In genomic region chr4:137989426-137989825, GRCm38 (mm10) we compare ENCODE assay signal across 30 mouse cellular contexts. TPM values are rescaled to one million over a fixed set of nuclear protein-coding genes. Genes with fewer than 3 reads are reported as not detected.
DNase-seq lines count a peak whose midpoint lies in the region; ATAC-seq and TF ChIP-seq lines count a peak whose summit lies in the region.
"Had no signal": no experiment of that assay in that cellular context is flagged by ENCODE, and none has a peak within 500 bp of the region (broad histone marks: within the 10 kb centered on the region; RNA-seq: fewer than 3 reads in every experiment).

No protein-coding gene starts in this region.

- 86% methylated on average over 5 of the region's 5 CpGs for WGBS in forebrain, embryonic 14.5 days

- H3K27ac ChIP-seq in forebrain, embryonic 14.5 days (ENCODE audit: low read depth, low read length): no peak overlapping the region
- H3K27ac ChIP-seq: hindbrain, embryonic 10.5 days; hindbrain, embryonic 15.5 days; layer of hippocampus, adult 2 months; liver, embryonic 14.5 days; macrophage; midbrain, embryonic 13.5 days had no signal

- peak; percentile 37 to 60 for DNase-seq in adrenal gland, postnatal 36 days
- no peak for DNase-seq in adrenal gland, postnatal 4 days (ENCODE audit: low spot score in 2 of 2)
- peak; percentile 42 for DNase-seq in 3134 (ENCODE audit: extremely low read depth, insufficient read length, low spot score)
- DNase-seq in brain, adult 2 months (ENCODE audit: low read depth, low spot score): peak; percentile 42
- DNase-seq in spleen, postnatal 14 days (ENCODE audit: low spot score in 2 of 2): no peak
- no peak for DNase-seq in right cerebral cortex, postnatal 36 days (ENCODE audit: low spot score in 2 of 2)
- DNase-seq in forebrain, embryonic 14.5 days (ENCODE audit: low spot score): no peak
- DNase-seq: cerebellum, adult 11-12 months; cerebellum, adult 9-11 months; embryo, embryonic 11 days; gastrocnemius, postnatal 10 days; heart, postnatal 14 days; kidney, adult 18-20 months; kidney, postnatal 36 days; left cerebral cortex, postnatal 4 days; liver; lung, adult 2 months; lung, postnatal 10 days; thymus, postnatal 4 days had no signal

- ATAC-seq in forebrain, embryonic 14.5 days: no peak
- ATAC-seq: activated CD4-positive, CD25-positive, alpha-beta regulatory T cell, adult 4 months; forebrain, embryonic 16.5 days; inflammation-experienced regulatory T-cells, adult 6 months; midbrain, embryonic 13.5 days had no signal

- no peak overlapping the region for H3K4me3 ChIP-seq in C2C12 (ENCODE audit: insufficient read depth, poor library complexity, severe bottlenecking)
- H3K4me3 ChIP-seq in forebrain, embryonic 14.5 days (ENCODE audit: low read depth, low read length): no peak overlapping the region
- H3K4me3 ChIP-seq: hindbrain, embryonic 10.5 days; hindbrain, embryonic 15.5 days; layer of hippocampus, adult 2 months; midbrain, embryonic 13.5 days had no signal

- H3K36me3 ChIP-seq in C2C12 (ENCODE audit: control insufficient read depth, insufficient read depth): no peaks in the 10 kb centered on the region
- no peaks in the 10 kb centered on the region for H3K36me3 ChIP-seq in forebrain, embryonic 14.5 days (ENCODE audit: control insufficient read depth, insufficient read depth, low read length)
- H3K36me3 ChIP-seq: G1E; hindbrain, embryonic 10.5 days; hindbrain, embryonic 15.5 days; midbrain, embryonic 13.5 days had no signal

- no peaks in the 10 kb centered on the region for H3K27me3 ChIP-seq in C2C12 (ENCODE audit: control insufficient read depth, insufficient read depth, insufficient read length)
- H3K27me3 ChIP-seq in forebrain, embryonic 14.5 days (replicated peaks; ENCODE audit: control insufficient read depth, insufficient read depth, low read length): no peaks in the 10 kb centered on the region
- H3K27me3 ChIP-seq: hindbrain, embryonic 15.5 days; midbrain, embryonic 13.5 days had no signal

- no peak overlapping the region for H3ac ChIP-seq in C2C12 (ENCODE audit: control insufficient read depth, insufficient read length, low read depth)

- H3K79me3 ChIP-seq in C2C12 (ENCODE audit: low read depth): peaks cover 5% of the 10 kb centered on the region

- no peak overlapping the region for H3K4me2 ChIP-seq in forebrain, embryonic 14.5 days (ENCODE audit: low read length)
- H3K4me2 ChIP-seq: hindbrain, embryonic 15.5 days; midbrain, embryonic 13.5 days had no signal

- H3K9ac ChIP-seq in forebrain, embryonic 14.5 days (ENCODE audit: low read length): no peak overlapping the region
- H3K9ac ChIP-seq: hindbrain, embryonic 15.5 days; liver, embryonic 14.5 days; midbrain, embryonic 13.5 days had no signal

- TF ChIP-seq CTCF in C2C12 (IDR thresholded peaks at IDR 0.05; ENCODE audit: control insufficient read depth, insufficient read depth, insufficient read length): no peak

- peaks cover 5% of the 10 kb centered on the region; the same call in 1 of the 2 replicates for H3K4me1 ChIP-seq in forebrain, embryonic 14.5 days (ENCODE audit: control insufficient read depth, insufficient read depth, low read length)

- no peaks in the 10 kb centered on the region for H3K9me3 ChIP-seq in forebrain, embryonic 14.5 days (replicated peaks; ENCODE audit: control insufficient read depth, low read length)
- H3K9me3 ChIP-seq: hindbrain, embryonic 10.5 days; hindbrain, embryonic 15.5 days; midbrain, embryonic 13.5 days had no signal

- peaks cover 5% of the 10 kb centered on the region for H3K79me2 ChIP-seq in C2C12 (ENCODE audit: control insufficient read depth, insufficient read depth)

TF ChIP-seq in C2C12, 6 proteins besides CTCF, POLR2A, EP300 and RAD21:
- TF ChIP-seq CEBPB (IDR thresholded peaks at IDR 0.05; ENCODE audit: low read depth) (peak; percentile 18), MYOG (IDR thresholded peaks at IDR 0.05; ENCODE audit: control insufficient read depth, extremely low read depth, insufficient read length) (no peak)

RNA-seq across cellular contexts. Expression of gene Eif4g3, which starts 3.4 kb away (rescaled TPM):
- total RNA-seq in adrenal gland, postnatal 36 days (2021): 100 to 1,000 TPM in 1 of 2 experiments, 10 to 100 TPM in 1; 81.8 to 111 TPM
- 100 to 1,000 TPM; 121 to 142 TPM for total RNA-seq in adrenal gland, postnatal 4 days (2021)
- polyA plus RNA-seq in C2C12 (2012; fragmentation: generic; extraction: Trizol): 24.3 TPM
- polyA plus RNA-seq in forebrain, embryonic 14.5 days (2014; fragmentation: Nextera tagmentation; extraction: Ambion mirVana): 31.6 and 42.2 TPM in 2 replicates

Comparison
In these comparisons a context has a peak if more than half of its experiments do, and no peak if none do; other contexts are left out.
1. DNase-seq: peak in adrenal gland, postnatal 36 days (2 of 2), 3134 (single experiment) and brain, adult 2 months (single experiment); none in adrenal gland, postnatal 4 days (0 of 2), spleen, postnatal 14 days (0 of 2), right cerebral cortex, postnatal 36 days (0 of 2) and forebrain, embryonic 14.5 days (single experiment).